Mouse (Mus musculus): Measurements from ENCODE around the gene Tdrd7.

The Tdrd7 gene

DNA sequence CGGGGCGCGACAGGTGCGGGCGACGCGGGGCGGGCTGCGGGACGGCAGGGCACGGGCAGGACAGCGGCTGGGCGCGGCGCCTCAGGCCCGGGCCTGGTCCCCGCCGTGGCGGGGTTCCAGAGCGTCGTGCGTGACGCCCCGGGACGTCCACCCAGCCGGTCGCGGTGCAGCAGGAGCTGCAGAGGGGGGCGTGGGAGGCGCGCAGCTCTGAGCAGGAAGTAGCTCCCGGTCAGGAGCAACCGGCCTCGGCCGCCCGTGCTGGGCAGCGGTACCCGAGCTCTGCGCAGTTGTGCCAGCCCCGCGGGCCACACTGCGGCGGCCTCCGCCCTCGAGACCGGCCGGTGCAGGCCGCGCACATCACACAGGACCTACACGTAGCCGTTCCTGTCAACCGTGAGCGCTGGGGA is 7.3 kb downstream of the Tdrd7 start:
- DNase-seq (ENCODE audit: low read depth, low spot score): peak; percentile 57

DNA sequence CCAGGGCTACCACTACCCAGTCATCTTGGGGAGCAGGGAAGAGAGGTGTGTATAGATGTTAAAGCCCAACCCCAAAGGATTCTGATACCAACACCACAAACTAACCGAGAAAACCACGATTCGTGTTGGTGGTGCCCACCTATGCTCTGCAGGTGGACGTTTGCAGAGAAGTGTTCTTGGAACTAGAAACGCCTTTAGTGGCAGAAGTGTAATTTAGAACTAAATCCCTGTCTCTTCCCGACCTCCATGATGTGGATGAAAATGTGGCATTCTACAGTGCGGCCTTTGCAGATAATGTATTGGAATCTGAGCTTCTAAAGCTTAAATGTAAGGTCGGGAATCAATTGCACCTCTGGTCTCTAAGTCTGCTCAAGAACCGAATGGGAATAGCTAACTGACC is 7.8 kb downstream of the Tdrd7 start:
- DNase-seq (ENCODE audit: low read depth, low spot score): no peak

GRCm38 (mm10) chr4:45976931-45977667 is 12.0 kb downstream of the Tdrd7 start:
- no peak for DNase-seq (ENCODE audit: low read depth, low spot score)

- DNase-seq (ENCODE audit: low read depth, low spot score): no peak
Observed at GRCm38 (mm10) chr4:45979916-45980315, 14.8 kb downstream of the Tdrd7 start.

DNA sequence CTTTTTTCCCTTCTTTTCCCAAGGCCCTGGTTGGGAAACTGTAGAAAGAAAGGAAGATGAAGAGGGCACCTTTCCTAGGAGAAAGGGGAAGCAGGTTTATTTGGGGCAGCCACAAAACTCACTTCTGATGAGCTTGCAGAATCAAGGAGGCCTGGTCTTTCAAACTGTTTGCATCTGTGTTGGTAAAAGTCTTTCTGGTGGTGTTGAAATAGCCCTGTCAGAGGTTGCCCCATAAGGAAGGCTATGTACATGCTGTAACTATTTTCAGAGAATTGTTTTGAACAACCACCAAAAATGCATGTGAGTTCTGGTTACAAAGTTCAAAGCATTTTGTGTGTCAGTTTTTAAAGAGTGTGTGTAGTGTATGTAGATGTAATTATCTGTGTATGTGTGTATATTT is 15.9 kb downstream of the Tdrd7 start:
- DNase-seq (ENCODE audit: low read depth, low spot score): no peak

- DNase-seq (ENCODE audit: low read depth, low spot score): no peak
Observed at GRCm38 (mm10) chr4:45990427-45991135, 25.4 kb downstream of the Tdrd7 start.

DNA sequence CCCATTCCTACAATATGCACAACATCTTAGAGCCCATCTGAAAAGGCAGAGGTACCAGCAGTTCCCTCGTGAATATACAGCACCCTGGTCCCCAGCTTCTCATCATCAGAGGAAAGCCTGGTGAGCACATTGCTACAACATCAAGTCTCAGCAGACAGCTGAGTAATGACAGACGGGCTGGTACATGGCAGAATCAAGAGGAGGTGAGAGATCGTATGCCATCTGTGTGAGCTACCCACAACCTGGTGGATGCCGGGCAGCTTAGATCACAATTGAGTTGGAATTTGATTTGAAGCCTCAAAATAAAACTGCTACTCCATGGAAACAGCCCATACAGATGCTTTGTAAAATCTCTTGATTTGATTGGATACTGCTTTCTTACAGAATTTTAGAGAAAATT is 33.4 kb downstream of the Tdrd7 start:
- DNase-seq (ENCODE audit: low read depth, low spot score): no peak

DNA sequence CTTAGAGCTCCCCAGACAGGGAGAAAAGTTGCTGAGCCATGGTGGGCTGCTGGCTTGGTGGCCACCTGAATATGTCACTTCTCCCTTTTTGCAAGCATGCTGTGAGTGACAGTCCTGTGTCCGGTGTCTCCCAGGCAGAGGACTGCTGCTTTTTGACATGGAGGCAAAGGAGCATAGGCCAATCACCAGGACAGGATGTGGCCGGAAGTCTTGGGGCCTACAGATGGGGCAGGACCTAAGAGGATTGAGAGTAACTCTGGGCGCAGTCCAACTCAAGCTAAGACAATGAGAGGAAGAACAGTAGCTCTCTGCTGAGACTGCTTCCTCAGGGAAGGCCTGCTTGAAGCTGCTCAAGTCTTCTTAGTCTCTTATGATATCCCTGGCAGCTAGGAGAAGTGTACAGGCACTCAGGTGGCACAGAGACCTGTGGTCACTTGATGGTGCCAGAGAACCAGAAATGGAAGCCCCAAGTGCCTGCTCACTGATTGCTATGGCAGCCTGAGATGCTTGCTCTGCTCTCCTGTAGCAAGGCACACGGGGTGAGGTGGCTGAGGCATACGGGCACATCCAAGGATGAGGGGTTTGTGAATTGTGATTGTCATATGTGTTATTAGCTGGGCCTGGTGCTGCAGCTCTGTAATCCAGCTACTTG is 43.1 kb downstream of the Tdrd7 start:
- no peak for DNase-seq (ENCODE audit: low read depth, low spot score)

DNA sequence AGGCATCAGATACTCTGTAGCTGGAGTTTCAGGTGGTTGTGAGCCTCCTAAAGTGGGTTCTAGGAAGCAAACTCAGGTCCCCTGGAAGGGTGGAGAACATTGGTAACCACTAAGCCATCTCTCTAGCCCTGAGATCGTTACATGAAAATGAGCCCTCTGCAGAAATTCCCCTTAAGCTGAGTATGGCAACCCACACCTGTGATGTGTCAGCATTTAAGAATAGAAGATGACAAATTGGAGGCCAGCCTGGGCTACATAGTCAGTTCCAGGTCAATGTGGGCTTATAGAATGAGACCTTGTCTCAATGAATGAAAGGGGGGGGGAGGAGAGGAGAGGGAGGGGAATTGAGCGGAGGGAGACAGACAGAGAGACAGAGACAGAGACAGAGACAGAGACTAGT is 46.6 kb downstream of the Tdrd7 start:
- no peak for DNase-seq (ENCODE audit: low read depth, low spot score)

GRCm38 (mm10) chr4:46015605-46016004 is 50.5 kb downstream of the Tdrd7 start:
- DNase-seq (ENCODE audit: low read depth, low spot score): peak; percentile 5

DNA sequence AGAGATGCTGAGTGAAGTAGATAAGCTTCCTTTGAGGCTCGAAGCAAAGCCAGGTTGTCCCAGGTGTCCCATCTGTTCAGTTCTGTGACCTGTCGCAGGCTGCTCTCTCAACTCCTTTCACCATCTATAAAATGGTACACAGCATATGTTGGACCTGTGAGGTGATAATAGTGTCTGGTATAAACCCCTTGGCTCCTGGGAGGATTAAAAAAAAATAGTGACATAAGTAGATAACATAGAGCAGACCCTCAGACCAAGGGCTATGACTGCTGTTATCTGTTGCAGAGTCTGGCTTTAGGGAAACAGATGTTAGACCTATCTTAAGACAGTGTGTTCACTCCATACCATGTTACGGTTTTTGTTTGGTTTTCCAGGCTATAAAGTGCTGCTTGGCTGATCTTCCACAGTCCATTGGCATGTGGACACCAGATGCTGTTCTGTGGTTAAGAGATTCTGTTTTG is 57.9 kb downstream of the Tdrd7 start:
- no peak for DNase-seq (ENCODE audit: low read depth, low spot score)

GRCm38 (mm10) chr4:46025893-46026292 is 60.8 kb downstream of the Tdrd7 start:
- peak; percentile 59 for DNase-seq (ENCODE audit: low read depth, low spot score)

DNA sequence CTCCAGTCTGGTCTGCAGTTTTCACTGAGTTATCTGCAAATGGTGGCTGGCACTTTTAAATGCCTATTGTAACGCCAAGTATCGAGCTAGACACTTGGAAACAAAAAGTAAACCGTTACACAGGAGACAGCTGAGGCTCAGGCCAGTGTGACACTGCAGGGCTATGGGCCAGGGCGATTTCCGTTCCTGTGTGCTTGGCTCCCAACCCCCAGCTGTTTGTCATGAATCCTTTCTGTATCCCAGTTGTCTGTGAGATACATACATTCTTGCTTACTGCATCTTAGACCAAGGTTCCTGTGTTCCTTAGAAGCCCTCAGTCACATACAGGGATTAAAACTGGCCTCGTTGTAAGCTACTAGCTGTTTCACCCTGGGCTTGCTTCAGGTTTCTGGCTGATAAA is 63.1 kb downstream of the Tdrd7 start:
- DNase-seq (ENCODE audit: low read depth, low spot score): no peak

DNA sequence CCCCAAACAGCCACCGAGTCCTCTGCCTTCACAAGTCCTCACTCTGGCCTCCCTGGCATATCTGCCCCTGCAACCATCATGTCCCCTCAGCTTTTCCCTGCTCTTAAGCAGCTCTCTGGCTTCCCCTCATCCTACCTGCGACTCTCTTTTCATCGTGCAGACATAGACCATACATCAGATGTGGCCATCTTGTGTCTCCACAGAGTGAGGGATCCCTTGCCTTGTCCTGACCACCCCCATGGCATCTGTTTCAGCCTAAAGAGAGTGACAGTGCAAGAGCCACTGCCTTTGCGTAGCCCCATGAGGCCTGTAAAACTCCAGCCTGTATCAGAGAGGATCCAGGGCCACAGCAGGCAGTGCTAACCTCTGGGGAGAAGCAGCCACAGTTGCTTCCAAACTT is 63.6 kb downstream of the Tdrd7 start:
- no peak for DNase-seq (ENCODE audit: low read depth, low spot score)

GRCm38 (mm10) chr4:46029552-46029951 is 64.4 kb downstream of the Tdrd7 start:
- no peak for DNase-seq (ENCODE audit: low read depth, low spot score)

DNA sequence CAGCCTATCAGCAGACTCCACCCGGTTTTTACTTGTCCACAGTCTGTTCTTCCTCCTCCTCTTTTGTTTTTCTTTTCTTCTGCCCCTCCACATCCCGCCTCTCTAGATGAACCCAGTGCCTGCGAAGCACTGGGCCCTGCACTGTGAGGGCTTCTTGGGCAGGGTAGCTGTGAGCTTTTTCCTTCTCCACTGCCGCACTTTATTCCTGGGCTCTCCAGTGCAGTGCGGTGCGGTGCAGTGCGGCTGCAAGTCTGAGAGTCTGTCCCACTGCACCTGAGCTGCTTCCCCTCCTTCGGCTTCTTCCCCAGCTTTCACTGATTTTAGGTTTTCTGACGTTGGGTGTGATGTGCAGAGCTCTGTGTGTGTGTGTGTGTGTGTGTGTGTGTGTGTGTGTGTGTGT is 67.3 kb downstream of the Tdrd7 start:
- DNase-seq (ENCODE audit: low read depth, low spot score): no peak

GRCm38 (mm10) chr4:46033197-46033596 is 68.1 kb downstream of the Tdrd7 start:
- no peak for DNase-seq (ENCODE audit: low read depth, low spot score)

- DNase-seq (ENCODE audit: low read depth, low spot score): no peak
Observed at GRCm38 (mm10) chr4:46038591-46038891, 73.4 kb downstream of the Tdrd7 start.

- DNase-seq (ENCODE audit: low read depth, low spot score): no peak
Observed at GRCm38 (mm10) chr4:46038892-46039751, 74.0 kb downstream of the Tdrd7 start, which contains the start of gene Tmod1. Gene Tmod1 (plus strand): TSS chr4:46038935.

GRCm38 (mm10) chr4:46039899-46040298 is 74.8 kb downstream of the Tdrd7 start:
- no peak for DNase-seq (ENCODE audit: low read depth, low spot score)

DNA sequence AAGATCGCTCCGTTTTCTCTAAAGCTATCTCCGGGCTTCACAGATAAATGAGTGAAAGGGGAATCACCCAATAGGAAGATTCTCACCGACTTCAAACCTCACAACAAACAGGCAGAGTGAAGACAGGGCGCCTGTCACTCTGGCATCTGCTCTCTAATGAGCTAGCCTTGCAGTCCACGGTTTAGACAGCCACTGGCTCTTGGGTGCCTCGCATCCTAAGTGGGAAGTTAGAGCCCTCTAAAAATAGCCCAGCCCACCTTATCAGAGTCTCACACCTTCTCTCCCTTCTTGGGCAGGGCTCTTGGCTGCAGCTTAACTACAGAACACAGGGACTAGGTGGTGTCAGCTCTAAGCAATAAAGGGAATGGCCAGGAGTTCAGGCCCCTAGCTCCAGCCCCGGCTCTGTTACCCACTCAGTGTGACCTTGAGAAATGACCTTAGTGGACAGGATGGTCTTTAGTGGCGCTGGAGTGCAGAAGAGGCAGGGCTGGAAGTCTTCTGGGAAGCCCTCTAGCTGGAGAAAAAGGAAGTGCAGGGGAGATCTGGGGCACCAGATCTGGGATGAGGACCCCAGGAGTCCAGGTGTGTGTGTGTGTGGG is 75.6 kb downstream of the Tdrd7 start:
- DNase-seq (ENCODE audit: low read depth, low spot score): no peak

Data from A20 (cell line).